Mouse (Mus musculus) embryonic facial prominence, embryonic 14.5 days (tissue): ENCODE results near the gene 4921511M17Rik. TPM values are rescaled to one million over a fixed set of nuclear protein-coding genes. Genes with fewer than 3 reads are reported as not detected.
"Not testable (repeated sequence)": the region's sequence is repeated elsewhere in the genome, so short reads cannot be mapped to it uniquely, and the experiment has no call there.

Experiments
- ATAC-seq: fragments of 200-750 bp; cut with Nextera tagmentation; 2 replicates; pipeline ENCODE4 v1.8.0; 2017; ENCODE audit warnings: low read depth, moderate number of reproducible peaks, moderate TSS enrichment
- DNase-seq: peaks from one replicate; pipeline ENCODE4 v3.0.0-alpha.2; 2015; ENCODE audit warnings: low spot score
- H3K27ac ChIP-seq: fragments of 300-500 bp; sonication (generic); replicated peaks from 2 replicates; pipeline ENCODE4 v1.5.1; 2014; ENCODE audit warnings: low read depth, mild to moderate bottlenecking, low read length, moderate library complexity
- H3K27me3 ChIP-seq: fragments of 300-500 bp; sonication (generic); replicated peaks from 2 replicates; pipeline ENCODE4 v1.6.1; 2014; ENCODE audit warnings: low read length; ENCODE audit not compliant: control insufficient read depth, insufficient read depth
- H3K36me3 ChIP-seq: fragments of 300-500 bp; sonication (generic); 2 replicates; pipeline ENCODE4 v1.6.1; 2014; ENCODE audit warnings: low read length, mixed read lengths; ENCODE audit not compliant: control insufficient read depth, insufficient read depth
- H3K4me1 ChIP-seq: fragments of 300-500 bp; sonication (generic); 2 replicates; pipeline ENCODE4 v1.6.1; 2014; ENCODE audit warnings: antibody characterized with exemption, low read length; ENCODE audit not compliant: control insufficient read depth, insufficient read depth
- H3K4me2 ChIP-seq: fragments of 300-500 bp; sonication (generic); 2 replicates; pipeline ENCODE4 v1.6.1; 2014; ENCODE audit warnings: low read depth, mild to moderate bottlenecking, low read length, moderate library complexity, mixed read lengths
- H3K4me3 ChIP-seq: fragments of 300-500 bp; sonication (generic); 2 replicates; pipeline ENCODE4 v1.5.1; 2014; ENCODE audit warnings: low read depth, mild to moderate bottlenecking, low read length
- H3K9ac ChIP-seq: fragments of 300-500 bp; sonication (generic); 2 replicates; pipeline ENCODE4 v1.6.1; 2014; ENCODE audit warnings: low read depth, mild to moderate bottlenecking, low read length, moderate library complexity, mixed read lengths
- H3K9me3 ChIP-seq: fragments of 300-500 bp; sonication (generic); 2 replicates; pipeline ENCODE4 v1.6.1; 2016; ENCODE audit warnings: low read length; ENCODE audit not compliant: control insufficient read depth
- WGBS: fragments of 180-500 bp; shearing (Covaris S2); extraction: QIAGEN DNeasy Blood & Tissue Kit; methylation state at CpG from one replicate; pipeline ENCODE4 v1.1.7; 2014; 5-methylcytosine and 5-hydroxymethylcytosine counted together
- polyA plus RNA-seq: library from polyadenylated mRNA; unstranded; fragments of >200 nt; fragmentation: Nextera tagmentation; extraction: Ambion mirVana; gene quantifications from 2 replicates; pipeline ENCODE4 v1.2.1, GENCODE M21; 2014

4921511M17Rik gene
- polyA plus RNA-seq, result not detected in 2 replicates

GRCm38 (mm10) chrX:154033727-154034126, at the start of gene 4921511M17Rik:
TSS of gene 4921511M17Rik (minus strand) at chrX:154033827.
- not testable (repeated sequence) for H3K27me3 ChIP-seq, H3K9ac ChIP-seq, H3K9me3 ChIP-seq, H3K27ac ChIP-seq, H3K4me3 ChIP-seq, ATAC-seq, H3K36me3 ChIP-seq, H3K4me2 ChIP-seq, DNase-seq, H3K4me1 ChIP-seq

- H3K4me1 ChIP-seq, H3K27me3 ChIP-seq, DNase-seq, ATAC-seq, H3K9me3 ChIP-seq, H3K36me3 ChIP-seq, H3K4me2 ChIP-seq, H3K9ac ChIP-seq, H3K27ac ChIP-seq, H3K4me3 ChIP-seq: not testable (repeated sequence)
Measured at GRCm38 (mm10) chrX:154054939-154055338, 21.3 kb upstream of the 4921511M17Rik start, which contains the start of gene Gm10057. TSS of gene Gm10057 (minus strand) at chrX:154055039.

GRCm38 (mm10) chrX:154012540-154012939, 21.1 kb downstream of the 4921511M17Rik start, which contains the start of gene Samt1:
TSS of gene Samt1 (minus strand) at chrX:154012640.
- H3K4me2 ChIP-seq, H3K36me3 ChIP-seq, H3K9me3 ChIP-seq, DNase-seq, ATAC-seq, H3K9ac ChIP-seq, H3K4me1 ChIP-seq, H3K4me3 ChIP-seq, H3K27ac ChIP-seq, H3K27me3 ChIP-seq: not testable (repeated sequence)

- not testable (repeated sequence) for H3K9ac ChIP-seq, ATAC-seq
Measured at GRCm38 (mm10) chrX:153976914-153977313, 56.7 kb downstream of the 4921511M17Rik start.

GRCm38 (mm10) chrX:153976467-153976866, 57.2 kb downstream of the 4921511M17Rik start:
- not testable (repeated sequence) for ATAC-seq, H3K27ac ChIP-seq, H3K4me2 ChIP-seq, H3K4me1 ChIP-seq, H3K9me3 ChIP-seq, H3K4me3 ChIP-seq, H3K36me3 ChIP-seq, H3K9ac ChIP-seq, DNase-seq, H3K27me3 ChIP-seq
- 36% methylated on average over 4 of the region's 4 CpGs for WGBS

More at GRCm38 (mm10) chrX:153976914-153977313, 56.7 kb downstream of the 4921511M17Rik start:
- H3K27ac ChIP-seq, H3K4me1 ChIP-seq, H3K36me3 ChIP-seq, H3K9me3 ChIP-seq, H3K4me2 ChIP-seq, DNase-seq, H3K4me3 ChIP-seq, H3K27me3 ChIP-seq: not testable (repeated sequence)
- no CpG with 5 or more reads among the region's 2 CpGs for WGBS

- Histone ChIP-seq H3K27ac (no peak overlapping the region), H3K9me3 (no peaks in the 10 kb centered on the region), H3K9ac (no peak overlapping the region), H3K4me3 (no peak overlapping the region), H3K4me1 (no peaks in the 10 kb centered on the region), H3K36me3 (no peaks in the 10 kb centered on the region), H3K4me2 (no peak overlapping the region), H3K27me3 (no peaks in the 10 kb centered on the region)
- ATAC-seq (no peak), DNase-seq (peak; percentile 0)
- WGBS, result 0% methylated on average over 2 of the region's 2 CpGs
Measured at GRCm38 (mm10) chrX:153974450-153974849, 59.2 kb downstream of the 4921511M17Rik start.

Other genes with a start within 250 kb of the 4921511M17Rik start
- 14.8 and 22.8 TPM in 2 replicates for gene Spin2c, start 201.6 kb downstream of the 4921511M17Rik start, polyA plus RNA-seq
- not detected in 2 replicates for gene Samt1, start 21.2 kb downstream of the 4921511M17Rik start, polyA plus RNA-seq
- gene Gm10057, start 21.2 kb upstream of the 4921511M17Rik start, polyA plus RNA-seq, result not detected in 2 replicates
- not detected in 2 replicates for gene Gm15140, start 86.9 kb upstream of the 4921511M17Rik start, polyA plus RNA-seq